ENCODE assay signal across 10 mouse cellular contexts in genomic region chr1:168284566-168285141, GRCm38 (mm10).
DNase-seq lines count a peak whose midpoint lies in the region; ATAC-seq lines count a peak whose summit lies in the region.
"Had no signal": no experiment of that assay in that cellular context is flagged by ENCODE, and none has a peak within 500 bp of the region (broad histone marks: within the 10 kb centered on the region; RNA-seq: fewer than 3 reads in every experiment).

No protein-coding gene starts in this region.

- H3K27me3 ChIP-seq in heart, embryonic 11.5 days (ENCODE audit: control insufficient read depth, insufficient read depth, low read length), result no peaks in the 10 kb centered on the region
- no peaks in the 10 kb centered on the region for H3K27me3 ChIP-seq in neural tube, embryonic 15.5 days (replicated peaks)
- H3K27me3 ChIP-seq in midbrain, embryonic 13.5 days, result no peaks in the 10 kb centered on the region

- no peak overlapping the region for H3K9ac ChIP-seq in heart, embryonic 11.5 days (ENCODE audit: low read depth, low read length)
- H3K9ac ChIP-seq in neural tube, embryonic 15.5 days (replicated peaks), result no peak overlapping the region
- no peak overlapping the region for H3K9ac ChIP-seq in midbrain, embryonic 13.5 days (replicated peaks)

- no peak for ATAC-seq in heart, embryonic 11.5 days (replicated peaks; ENCODE audit: insufficient number of reproducible peaks, low FRiP score, low TSS enrichment)
- no peak for ATAC-seq in neural tube, embryonic 15.5 days (ENCODE audit: low FRiP score)
- ATAC-seq in midbrain, embryonic 13.5 days, result no peak

- peaks cover 65% of the 10 kb centered on the region for H3K4me1 ChIP-seq in heart, embryonic 11.5 days (ENCODE audit: control insufficient read depth, insufficient read depth, low read length)
- peaks cover 54% of the 10 kb centered on the region for H3K4me1 ChIP-seq in neural tube, embryonic 15.5 days
- peaks cover 77% of the 10 kb centered on the region for H3K4me1 ChIP-seq in midbrain, embryonic 13.5 days (replicated peaks)

- H3K36me3 ChIP-seq in heart, embryonic 11.5 days (ENCODE audit: control insufficient read depth, insufficient read depth, low read length), result no peaks in the 10 kb centered on the region
- H3K36me3 ChIP-seq in neural tube, embryonic 15.5 days, result no peaks in the 10 kb centered on the region
- H3K36me3 ChIP-seq in midbrain, embryonic 13.5 days, result no peaks in the 10 kb centered on the region

- intact Hi-C loops in heart, postnatal 25 days (cut with DNase I), result loop anchor here (5.0 kb wide), 3 partner anchors 67 to 143 kb away; no protein-coding TSS in a partner anchor
- intact Hi-C loops in left cerebral cortex, postnatal 10 days (cut with DNase I), result loop anchor here (5.0 kb wide), 1 partner anchor 42 kb away; no protein-coding TSS in a partner anchor

- no peak overlapping the region for H3K4me2 ChIP-seq in heart, embryonic 11.5 days
- no peak overlapping the region for H3K4me2 ChIP-seq in neural tube, embryonic 15.5 days
- H3K4me2 ChIP-seq in midbrain, embryonic 13.5 days (replicated peaks), result 0 out of 2 replicates have a peak overlapping the region, but pooled peaks have one; percentile 5

- H3K27ac ChIP-seq in heart, embryonic 11.5 days (ENCODE audit: low read depth, low read length), result 0 out of 2 replicates have a peak overlapping the region, but pooled peaks have one; percentile 16
- no peak overlapping the region for H3K27ac ChIP-seq in neural tube, embryonic 15.5 days (replicated peaks)
- H3K27ac ChIP-seq in midbrain, embryonic 13.5 days, result peak overlapping the region; percentile 71

- no peaks in the 10 kb centered on the region for H3K9me3 ChIP-seq in heart, embryonic 11.5 days (replicated peaks; ENCODE audit: control insufficient read depth, low read length)
- no peaks in the 10 kb centered on the region for H3K9me3 ChIP-seq in neural tube, embryonic 15.5 days (replicated peaks)
- H3K9me3 ChIP-seq in midbrain, embryonic 13.5 days, result no peaks in the 10 kb centered on the region

- WGBS in heart, embryonic 11.5 days (ENCODE audit: insufficient replicate concordance), result 49% methylated on average over 9 of the region's 9 CpGs
- WGBS in neural tube, embryonic 15.5 days, result 31% methylated on average over 9 of the region's 9 CpGs
- WGBS in midbrain, embryonic 13.5 days, result 20% methylated on average over 9 of the region's 9 CpGs

- DNase-seq in heart, postnatal 25 days (ENCODE audit: low spot score), result no peak
- DNase-seq in neural tube, embryonic 10.5 days (ENCODE audit: extremely low spot score, low spot score), result peak; percentile 44
- DNase-seq in cerebellum, adult 9-10 months, result no peak
- no peak for DNase-seq in adrenal gland, adult 18-20 months (ENCODE audit: low spot score in 2 of 2)
- DNase-seq in left cerebral cortex, postnatal 10 days (ENCODE audit: extremely low spot score in 1 of 2, low spot score in 2 of 2), result no peak
- DNase-seq: adrenal gland, adult 8-10 months; kidney, adult 11 months had no signal

- no peak overlapping the region for H3K4me3 ChIP-seq in heart, embryonic 11.5 days (ENCODE audit: low read depth, low read length)
- no peak overlapping the region for H3K4me3 ChIP-seq in neural tube, embryonic 15.5 days (replicated peaks)
- no peak overlapping the region for H3K4me3 ChIP-seq in midbrain, embryonic 13.5 days (replicated peaks)
